Mouse (Mus musculus) heart, adult 2 months (tissue): ENCODE results near the gene Arl5c.

ENCODE experiments used
- CTCF ChIP-seq: fragments of 200-600 bp; IDR thresholded peaks from 2 replicates; pipeline ENCODE4 v1.8.1; 2022; ENCODE audit warnings: antibody characterized with exemption, mild to moderate bottlenecking, moderate library complexity
- POLR2A ChIP-seq: fragments of 200-500 bp; IDR thresholded peaks from 2 replicates; pipeline ENCODE4 v1.6.1; 2011; ENCODE audit warnings: mild to moderate bottlenecking, low read depth, low read length, control low read depth; ENCODE audit not compliant: insufficient read depth

DNA sequence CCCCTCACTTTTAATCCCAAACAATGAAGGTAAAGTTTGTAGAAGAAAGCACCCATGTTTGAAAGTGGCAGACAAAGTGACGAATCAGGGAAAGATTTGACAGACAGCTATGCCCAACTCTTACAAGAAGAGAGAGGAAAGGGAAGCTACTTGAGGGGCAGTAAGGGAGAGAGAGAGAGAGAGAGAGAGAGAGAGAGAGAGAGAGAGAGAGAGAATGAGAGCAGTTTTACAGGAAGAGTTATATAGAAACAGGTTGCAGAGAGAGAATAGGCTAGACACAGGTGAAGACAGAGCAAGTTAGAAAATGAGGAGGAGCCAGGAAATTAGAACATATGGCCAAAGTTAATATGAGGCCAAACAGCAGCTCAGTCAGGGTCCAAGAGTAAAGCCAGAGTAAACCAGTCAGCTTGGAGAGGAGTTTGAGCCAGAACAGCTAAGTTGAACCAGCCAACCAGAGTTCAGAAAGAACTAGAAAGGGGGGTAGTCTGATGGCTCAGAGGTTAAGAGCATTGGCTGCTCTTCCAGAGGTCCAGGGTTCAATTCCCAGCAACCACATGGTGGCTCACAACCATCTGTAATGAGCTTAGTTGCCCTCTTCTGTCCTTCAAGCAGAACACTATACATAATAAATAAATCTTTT, 43.5 kb downstream of the Arl5c start:
- TF ChIP-seq CTCF (no peak), POLR2A (no peak)
